Mouse (Mus musculus) naive thymus-derived CD4-positive, alpha-beta T cell, adult 2 months (primary cell): Measurements from ENCODE around the gene Syt12.

ENCODE experiments used
- DNase-seq: peaks from one replicate; pipeline ENCODE4 v3.0.0-alpha.2; 2011; ENCODE audit warnings: low read depth

Gene Syt12

GRCm38 (mm10) chr19:4409062-4409461, 68.2 kb downstream of the Syt12 start:
- DNase-seq, result no peak

DNA sequence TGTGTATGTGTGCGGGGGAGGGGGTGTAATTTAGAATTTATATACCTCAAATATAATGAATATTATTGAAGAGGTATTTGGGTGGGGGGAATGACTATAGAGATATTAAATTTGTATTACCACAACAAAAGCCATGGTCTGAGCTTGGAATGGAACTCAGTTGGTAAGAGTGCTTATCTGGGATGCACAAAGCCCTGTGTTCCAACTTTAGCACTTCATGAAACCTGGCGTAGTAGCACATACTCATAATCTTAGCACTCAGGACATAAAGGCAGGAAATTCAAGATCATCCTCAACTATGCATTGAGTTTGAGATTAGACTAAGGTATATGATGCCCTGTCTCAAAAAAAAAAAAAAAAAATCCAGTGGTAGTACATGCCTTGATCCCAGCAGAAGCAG, 72.4 kb downstream of the Syt12 start:
- DNase-seq, result no peak

- DNase-seq, result no peak
Measured at GRCm38 (mm10) chr19:4398959-4399358, 78.3 kb downstream of the Syt12 start.

DNA sequence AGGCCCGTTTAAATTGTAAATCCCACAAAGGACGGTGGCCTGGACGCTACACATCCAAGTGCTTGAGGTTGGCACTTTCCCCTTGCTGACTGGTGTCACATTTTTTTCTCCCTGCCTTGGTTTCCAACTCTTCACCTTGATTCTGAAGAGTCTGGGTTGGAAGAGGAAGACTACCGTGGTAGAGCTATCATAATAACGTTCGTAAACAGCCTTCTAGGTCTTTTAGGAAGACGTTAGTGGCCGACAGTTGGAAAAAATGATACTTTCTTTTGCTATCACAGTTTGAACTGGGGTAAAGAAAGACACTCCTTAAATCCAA, 78.7 kb downstream of the Syt12 start:
- no peak for DNase-seq

DNA sequence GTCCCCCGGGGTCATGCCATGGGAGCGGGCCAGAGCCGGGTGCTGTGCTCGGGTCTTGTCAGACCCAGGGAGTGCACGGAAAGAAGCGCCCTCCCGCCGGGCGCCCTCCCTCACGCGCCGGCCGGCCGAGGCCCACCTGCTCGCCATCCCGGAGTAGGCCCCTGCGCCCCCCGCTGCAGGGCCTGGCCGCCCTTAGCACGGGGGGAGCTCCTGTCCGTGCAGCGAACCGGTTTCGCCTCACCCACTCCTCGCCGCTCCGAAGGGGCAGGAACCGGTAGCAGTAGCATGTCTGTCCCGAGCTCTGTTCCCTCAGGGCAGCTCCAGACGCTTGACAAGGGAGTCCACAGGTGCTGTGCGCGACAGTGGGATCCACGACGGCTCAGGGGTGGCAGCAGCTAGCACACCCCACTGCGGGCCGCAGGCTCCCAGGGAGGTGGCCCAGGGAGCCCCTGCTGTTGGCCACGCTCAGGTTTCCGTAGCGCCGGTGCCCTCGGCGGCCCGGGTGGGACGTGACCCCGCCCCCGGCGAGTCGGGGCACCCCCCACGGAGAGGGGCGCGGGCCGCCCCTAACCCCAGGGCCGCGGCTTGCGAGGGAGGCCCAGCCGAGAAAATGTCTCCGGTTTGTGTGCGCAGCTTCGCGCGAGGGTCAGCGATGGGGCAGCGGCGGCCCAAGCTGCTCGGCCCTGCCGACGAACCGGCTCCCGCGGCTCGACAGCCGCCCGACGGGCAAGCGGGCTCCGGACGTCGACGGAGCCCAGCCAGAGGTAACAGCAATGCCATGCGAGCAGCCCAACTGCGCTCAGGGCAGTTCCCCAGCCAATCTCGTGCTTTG, 79.2 kb downstream of the Syt12 start, which contains the start of gene Kdm2a:
Gene Kdm2a (minus strand): TSS at position 488 of the 832 bp plus-strand sequence.
- DNase-seq, result peak; percentile 77

DNA sequence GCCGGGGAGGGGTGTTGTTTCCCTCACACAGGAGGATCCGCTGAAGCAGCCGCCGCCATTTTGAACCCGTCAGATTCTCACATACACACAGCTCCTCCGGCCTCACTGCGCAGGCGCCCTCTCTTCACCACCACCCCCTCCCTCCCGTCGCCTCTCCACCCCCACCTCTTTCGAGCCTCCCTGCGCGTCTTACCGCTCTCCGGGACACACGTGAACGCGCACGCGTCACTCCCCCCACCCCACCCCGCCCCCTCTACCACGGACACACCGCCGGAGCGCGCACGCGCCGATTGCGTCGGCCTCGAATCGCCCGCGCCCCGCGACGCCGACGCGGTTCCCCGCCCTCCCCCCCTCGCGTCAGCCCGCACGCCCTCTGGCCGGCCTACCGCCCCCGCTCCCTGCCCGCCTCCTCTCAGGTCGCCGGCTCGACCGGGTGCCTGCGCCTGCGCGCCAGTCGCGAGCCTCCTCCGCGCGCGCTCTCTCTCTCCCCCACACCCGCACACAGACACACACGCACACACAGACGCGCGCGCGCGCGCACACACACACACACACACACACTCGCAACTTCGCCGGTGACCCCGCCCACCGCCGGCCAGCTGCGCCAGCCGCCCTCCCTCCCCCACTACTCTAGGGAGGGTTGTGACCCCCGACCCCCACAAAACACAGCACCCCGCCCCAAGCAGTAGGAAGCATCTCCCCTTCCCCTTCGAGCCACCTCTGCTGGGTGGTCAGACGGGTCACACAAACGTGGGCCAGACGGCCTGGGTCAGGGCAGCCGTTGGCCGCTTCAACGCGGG, 80.0 kb downstream of the Syt12 start:
- DNase-seq, result peak; percentile 99

DNA sequence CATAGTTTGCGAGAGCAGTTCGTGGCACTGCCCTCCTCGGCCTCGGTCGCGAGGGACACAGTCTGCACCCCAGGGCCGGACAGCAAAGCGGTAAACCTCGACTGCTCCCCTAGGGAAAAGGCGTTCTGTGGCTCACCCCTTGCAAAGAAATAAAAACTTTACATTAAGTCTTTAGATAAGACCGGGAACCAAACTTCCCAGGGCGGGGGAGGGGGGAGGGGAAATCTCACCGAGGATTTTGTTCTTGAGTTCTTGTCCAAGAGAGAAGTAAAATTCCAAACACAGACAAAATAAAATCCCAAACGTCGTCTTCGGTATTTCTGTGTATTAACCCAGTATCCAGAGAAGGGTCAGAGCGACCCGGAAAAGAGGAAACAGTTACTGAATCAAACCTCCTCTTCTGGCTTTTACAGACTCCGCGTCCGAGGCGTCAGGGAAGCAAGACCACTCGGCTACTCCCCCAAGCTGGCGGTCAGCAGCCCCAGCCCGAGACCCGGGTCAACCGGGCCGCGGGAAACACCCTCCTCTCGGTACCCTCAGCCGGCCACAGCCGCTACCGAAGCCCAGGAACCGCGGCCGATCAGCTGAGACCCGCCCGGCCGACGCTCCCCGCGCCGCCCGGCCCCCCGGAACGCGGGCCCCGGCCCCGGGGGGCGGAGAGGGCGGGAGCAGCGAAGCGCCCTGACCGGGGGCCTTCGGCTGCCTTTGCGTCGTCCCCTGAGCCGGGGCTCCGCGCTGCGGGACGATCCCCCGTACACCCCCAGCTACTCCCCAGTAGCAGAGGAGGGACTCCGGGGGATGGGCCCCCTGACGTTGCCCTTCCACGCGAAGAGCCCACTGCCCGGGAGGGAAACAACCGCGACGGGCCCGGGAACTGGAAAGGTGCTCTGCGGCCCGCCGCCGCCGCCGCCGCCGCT, 80.9 kb downstream of the Syt12 start:
- DNase-seq, result no peak
